ENCODE assay signal across 9 mouse cellular contexts in the genomic region with DNA sequence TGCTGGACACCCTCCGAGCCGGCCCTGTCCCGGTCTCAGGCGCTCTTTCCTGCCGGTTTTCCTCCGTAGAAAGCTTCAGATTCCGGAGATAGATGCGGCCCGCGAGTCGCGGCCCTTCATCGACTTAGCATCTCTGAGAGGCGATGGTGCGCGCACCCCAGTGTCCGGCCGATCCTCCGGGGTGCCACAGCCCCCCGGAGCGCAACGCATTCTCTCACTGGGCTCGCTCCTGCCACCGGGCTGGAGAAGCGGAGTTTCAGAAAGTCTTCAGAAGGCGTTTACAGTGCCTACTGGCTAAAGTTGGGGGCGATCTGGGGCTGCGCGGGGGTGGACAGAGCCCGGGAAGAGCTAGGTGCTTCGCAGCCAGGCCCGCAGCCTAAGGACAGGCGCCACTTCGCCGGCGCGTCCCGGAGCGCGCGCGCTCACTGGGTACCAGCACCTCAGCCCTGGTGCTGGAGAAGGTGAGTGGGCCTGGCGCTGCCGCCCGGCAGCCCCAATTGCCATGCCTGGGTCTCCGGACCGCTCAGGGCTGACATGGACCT. TPM values are rescaled to one million over a fixed set of nuclear protein-coding genes. Genes with fewer than 3 reads are reported as not detected.
DNase-seq lines count a peak whose midpoint lies in the region; ATAC-seq and TF ChIP-seq lines count a peak whose summit lies in the region.
"Had no signal": no experiment of that assay in that cellular context is flagged by ENCODE, and none has a peak within 500 bp of the region (broad histone marks: within the 10 kb centered on the region; RNA-seq: fewer than 3 reads in every experiment).

No protein-coding gene starts in this region.

- TF ChIP-seq CTCF in gastrocnemius, adult 2 months (IDR thresholded peaks at IDR 0.05): no peak

- H3K27me3 ChIP-seq in intestine, embryonic 14.5 days (replicated peaks; ENCODE audit: control insufficient read depth, insufficient read depth, low read length): peaks cover 73% of the 10 kb centered on the region

- intact Hi-C loops in gastrocnemius, adult 2 months (cut with DNase I): no loop called here
- intact Hi-C loops in gastrocnemius, postnatal 36 days (cut with DNase I): no loop called here

- no peaks in the 10 kb centered on the region for H3K9me3 ChIP-seq in intestine, embryonic 14.5 days (ENCODE audit: control insufficient read depth, low read length)

- H3K27ac ChIP-seq in gastrocnemius, adult 2 months: no peak overlapping the region
- no peak overlapping the region for H3K27ac ChIP-seq in intestine, embryonic 14.5 days (ENCODE audit: low read depth)

- peak overlapping the region; percentile 84 for H3K4me2 ChIP-seq in intestine, embryonic 14.5 days (ENCODE audit: low read length)

- DNase-seq in gastrocnemius, adult 2 months: no peak
- DNase-seq in gastrocnemius, postnatal 36 days: no peak
- DNase-seq in right cerebral cortex, adult 18-20 months: peak; percentile 35
- DNase-seq in right cerebral cortex, postnatal 10 days (ENCODE audit: low spot score in 2 of 2): no peak
- peak; percentile 54 for DNase-seq in intestine, embryonic 14.5 days (ENCODE audit: low spot score)
- peak; percentile 26 for DNase-seq in right cerebral cortex, postnatal 4 days
- DNase-seq in lung, postnatal 14 days: no peak

- ATAC-seq in intestine, embryonic 14.5 days (replicated peaks; ENCODE audit: low FRiP score, low TSS enrichment, low read depth): no peak
- ATAC-seq in erythroblast, adult 5-6 weeks (replicated peaks; ENCODE audit: low FRiP score, poor library complexity, severe bottlenecking): no peak

- H3K4me3 ChIP-seq in gastrocnemius, adult 2 months: peak overlapping the region; percentile 59
- H3K4me3 ChIP-seq in intestine, embryonic 14.5 days (ENCODE audit: low read depth, low read length): peak overlapping the region; percentile 47
- H3K4me3 ChIP-seq: erythroblast, embryonic 14.5 days had no signal

- peaks cover 14% of the 10 kb centered on the region for H3K4me1 ChIP-seq in intestine, embryonic 14.5 days (replicated peaks; ENCODE audit: control insufficient read depth, insufficient read depth, low read length)

- H3K36me3 ChIP-seq in intestine, embryonic 14.5 days (ENCODE audit: control insufficient read depth, insufficient read depth, low read length): no peaks in the 10 kb centered on the region

- WGBS in intestine, embryonic 14.5 days: 1% methylated on average over 47 of the region's 47 CpGs

- no peak overlapping the region for H3K9ac ChIP-seq in intestine, embryonic 14.5 days (ENCODE audit: low read length)

RNA-seq across cellular contexts. Expression of a gene that starts 0.9 kb away (rescaled TPM):
- not detected for total RNA-seq in gastrocnemius, adult 2 months (2021)
- total RNA-seq in gastrocnemius, postnatal 36 days (2021): not detected
- polyA plus RNA-seq in intestine, embryonic 14.5 days (2014; fragmentation: Nextera tagmentation; extraction: Ambion mirVana): 0.12 and 0.26 TPM in 2 replicates
- total RNA-seq in erythroblast, adult 5-6 weeks (2015; ENCODE audit: low replicate concordance): not detected in 2 replicates
- total RNA-seq in erythroblast, adult 5-6 weeks (2017; ENCODE audit: low replicate concordance): not detected in 2 replicates
- polyA plus RNA-seq: erythroblast, embryonic 14.5 days had no signal

RNA-seq across cellular contexts. Expression of a gene that starts 52.6 kb away (rescaled TPM):
- total RNA-seq in gastrocnemius, adult 2 months (2021): not detected
- total RNA-seq in gastrocnemius, postnatal 36 days (2021): not detected
- polyA plus RNA-seq in intestine, embryonic 14.5 days (2014; fragmentation: Nextera tagmentation; extraction: Ambion mirVana): not detected in 2 replicates
- total RNA-seq in erythroblast, adult 5-6 weeks (2015; ENCODE audit: low replicate concordance): not detected in 2 replicates
- total RNA-seq in erythroblast, adult 5-6 weeks (2017; ENCODE audit: low replicate concordance): not detected in 2 replicates
- polyA plus RNA-seq: erythroblast, embryonic 14.5 days had no signal

Comparison
In these comparisons a context has a peak if more than half of its experiments do, and no peak if none do; other contexts are left out.
1. DNase-seq: peak in right cerebral cortex, adult 18-20 months (single experiment), intestine, embryonic 14.5 days (single experiment) and right cerebral cortex, postnatal 4 days (single experiment); none in gastrocnemius, adult 2 months (single experiment), gastrocnemius, postnatal 36 days (0 of 2), right cerebral cortex, postnatal 10 days (0 of 2) and lung, postnatal 14 days (single experiment).